Mouse (Mus musculus) embryonic facial prominence, embryonic 14.5 days (tissue): ENCODE data around the gene Spink2. TPM values are rescaled to one million over a fixed set of nuclear protein-coding genes. Genes with fewer than 3 reads are reported as not detected.

Experiments used
- polyA plus RNA-seq: library from polyadenylated mRNA; unstranded; fragments of >200 nt; fragmentation: Nextera tagmentation; extraction: Ambion mirVana; gene quantifications from 2 replicates; pipeline ENCODE4 v1.2.1, GENCODE M21; 2014

Gene Spink2
- polyA plus RNA-seq, 1 experiment from 2014 or later = 4.7 TPM

Other genes with a start within 250 kb of the Spink2 start
- gene Srp72, start 236.8 kb downstream of the Spink2 start, polyA plus RNA-seq = 96.9 and 107 TPM in 2 replicates
- not detected in 2 replicates for gene Arl9, start 207.4 kb downstream of the Spink2 start, polyA plus RNA-seq
- 0.12 and 0.43 TPM in 2 replicates for gene Thegl, start 195.4 kb downstream of the Spink2 start, polyA plus RNA-seq
- gene Hopx, start 96.3 kb downstream of the Spink2 start, polyA plus RNA-seq = 1.6 and 2.8 TPM in 2 replicates
- gene Rest, start 54.0 kb upstream of the Spink2 start, polyA plus RNA-seq = 35.8 and 40.4 TPM in 2 replicates
- 25.6 and 25.7 TPM in 2 replicates for gene Noa1, start 98.6 kb upstream of the Spink2 start, polyA plus RNA-seq
- gene Polr2b, start 98.7 kb upstream of the Spink2 start, polyA plus RNA-seq = 53.9 and 62.1 TPM in 2 replicates
- gene Igfbp7, start 196.6 kb upstream of the Spink2 start, polyA plus RNA-seq = 85.8 and 119 TPM in 2 replicates